Mouse (Mus musculus): ENCODE data around the gene Impdh1. TPM values are rescaled to one million over a fixed set of nuclear protein-coding genes. Genes with fewer than 3 reads are reported as not detected.

The Impdh1 gene
- polyA plus RNA-seq, 1 experiment from 2014 or later = 50.7 TPM

Small RNAs within 50 kb of the gene (microRNA-seq; reads per million reads assigned to microRNA genes)
- not detected for gene Gm24303 (ENCODE audit: borderline number of aligned reads)

Other genes starting within 250 kb of the Impdh1 start
- gene Lep, start 156.1 kb downstream of the Impdh1 start, polyA plus RNA-seq (2014; fragmentation: Nextera tagmentation; extraction: Ambion mirVana) = 0.18 TPM in 1 of 2 replicates, not detected in the other
- 35.9 and 39.5 TPM in 2 replicates for gene Rbm28, start 51.4 kb downstream of the Impdh1 start, polyA plus RNA-seq (2014; fragmentation: Nextera tagmentation; extraction: Ambion mirVana)
- 0.82 and 1.4 TPM in 2 replicates for gene Prrt4, start 36.8 kb downstream of the Impdh1 start, polyA plus RNA-seq (2014; fragmentation: Nextera tagmentation; extraction: Ambion mirVana)
- 44.1 and 46.5 TPM in 2 replicates for gene Hilpda, start 56.1 kb upstream of the Impdh1 start, polyA plus RNA-seq (2014; fragmentation: Nextera tagmentation; extraction: Ambion mirVana)
- 0.61 and 0.81 TPM in 2 replicates for gene Fam71f2, start 63.2 kb upstream of the Impdh1 start, polyA plus RNA-seq (2014; fragmentation: Nextera tagmentation; extraction: Ambion mirVana)
- gene Fam71f1, start 102.8 kb upstream of the Impdh1 start, polyA plus RNA-seq (2014; fragmentation: Nextera tagmentation; extraction: Ambion mirVana) = 0.17 and 0.42 TPM in 2 replicates
- 575 and 595 TPM in 2 replicates for gene Calu, start 131.7 kb upstream of the Impdh1 start, polyA plus RNA-seq (2014; fragmentation: Nextera tagmentation; extraction: Ambion mirVana)
- 0.96 and 1.3 TPM in 2 replicates for gene Opn1sw, start 172.1 kb upstream of the Impdh1 start, polyA plus RNA-seq (2014; fragmentation: Nextera tagmentation; extraction: Ambion mirVana)
- 19.5 and 21.3 TPM in 2 replicates for gene Ccdc136, start 179.9 kb upstream of the Impdh1 start, polyA plus RNA-seq (2014; fragmentation: Nextera tagmentation; extraction: Ambion mirVana)
- 39.2 and 39.7 TPM in 2 replicates for gene Flnc, start 216.9 kb upstream of the Impdh1 start, polyA plus RNA-seq (2014; fragmentation: Nextera tagmentation; extraction: Ambion mirVana)

Data from embryonic facial prominence, embryonic 14.5 days (tissue).